Mouse (Mus musculus): ENCODE measurements at regions not wholly inside any gene's neighbourhood (a gene's known extent, or its start where the extent isn't known, plus 50 kb on each side); places are given as distances from the start of the nearest gene placed in this dataset.
"Not testable (repeated sequence)": the region's sequence is repeated elsewhere in the genome, so short reads cannot be mapped to it uniquely, and the experiment has no call there.

DNA sequence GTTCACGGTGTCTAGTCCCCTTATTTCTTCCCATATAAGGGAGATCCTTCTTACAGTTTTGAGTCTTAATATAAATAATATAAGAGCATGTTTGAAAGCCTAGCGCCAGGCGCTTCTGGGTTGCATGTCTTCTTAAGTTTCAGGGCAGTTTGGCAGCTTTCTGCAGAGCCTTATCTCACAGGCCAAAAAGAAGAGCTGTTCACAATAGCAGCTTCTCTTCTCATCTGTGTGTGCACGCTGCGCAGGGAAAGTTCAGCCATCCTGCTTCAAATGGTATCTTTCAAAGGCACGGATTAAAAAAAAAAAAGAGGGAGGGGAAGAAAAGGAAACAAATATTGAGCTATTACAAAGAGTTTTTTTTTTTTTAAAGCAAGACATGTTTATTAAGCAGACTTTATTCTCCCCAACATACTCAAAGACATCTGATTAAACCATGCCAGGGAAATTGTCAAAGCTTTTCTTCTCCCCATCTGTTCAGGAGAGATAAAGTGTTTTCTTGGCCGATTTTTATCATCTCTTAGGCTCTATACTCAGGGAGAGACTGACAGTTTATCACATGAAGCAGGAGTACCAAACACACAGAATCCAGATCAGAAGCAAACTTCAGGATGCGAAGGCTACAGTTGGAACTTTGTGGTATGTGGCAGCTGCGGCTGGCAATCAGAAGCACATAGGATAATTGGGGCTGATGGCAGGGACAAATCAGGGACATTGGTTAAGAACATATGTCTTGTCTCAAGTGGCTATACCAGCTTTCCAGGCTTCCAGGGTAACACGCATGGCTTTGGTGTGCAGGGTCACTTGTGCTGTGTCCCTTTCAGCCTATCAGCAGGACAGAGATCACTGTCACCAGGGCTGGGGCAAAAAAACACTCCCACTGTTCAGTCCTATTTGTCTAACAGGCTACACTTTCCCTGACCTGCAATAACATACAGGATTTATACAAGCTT lies 206.9 kb upstream of the Pfkp start:
- no peak for DNase-seq (ENCODE audit: low spot score)

GRCm38 (mm10) chr13:6837446-6837845 lies 188.9 kb upstream of the Pfkp start:
- no peak for DNase-seq (ENCODE audit: low spot score)

DNA sequence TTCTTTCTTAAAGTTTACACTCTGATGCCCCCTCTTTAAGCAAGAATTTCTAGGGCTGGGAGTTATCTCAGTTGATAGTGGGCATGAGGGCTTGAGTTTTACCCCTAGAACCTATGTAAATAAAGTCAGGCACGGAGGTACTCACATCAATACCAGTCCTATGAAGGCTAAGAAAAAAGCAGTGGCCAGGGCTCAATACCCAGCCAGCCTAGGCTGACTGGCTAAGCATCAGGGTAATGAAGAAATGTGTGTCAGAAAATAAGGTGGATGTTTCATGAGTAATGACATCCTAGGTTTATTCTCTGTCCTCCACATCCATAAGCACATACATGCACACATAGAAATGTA lies 188.5 kb upstream of the Pfkp start:
- no peak for DNase-seq (ENCODE audit: low spot score)

- DNase-seq (ENCODE audit: low spot score), result peak; percentile 60
These were observed 187.9 kb upstream of the Pfkp start for GRCm38 (mm10) chr13:6836351-6837074.

DNA sequence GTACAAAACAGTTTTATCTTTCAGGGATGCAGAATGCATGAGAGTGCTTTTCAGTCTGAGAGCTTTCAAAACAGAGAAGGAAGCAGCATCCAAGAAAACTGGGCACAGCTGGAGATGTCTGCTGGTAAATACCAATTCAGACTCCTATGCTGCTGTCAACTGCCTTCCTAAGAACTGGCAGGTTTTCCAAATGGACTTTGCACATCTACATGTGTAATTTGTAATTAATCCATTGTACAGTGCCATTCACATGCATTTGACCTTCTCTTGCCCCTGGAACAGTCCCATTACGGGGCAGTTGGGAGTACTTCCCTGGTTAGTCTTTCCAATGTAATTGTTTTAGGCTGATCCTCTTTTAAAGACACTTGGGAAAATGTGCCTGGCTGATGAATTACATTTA lies 181.3 kb upstream of the Pfkp start:
- DNase-seq (ENCODE audit: low spot score), result no peak

- no peak for DNase-seq (ENCODE audit: low spot score)
These were observed 180.8 kb upstream of the Pfkp start for GRCm38 (mm10) chr13:6829346-6829745.

GRCm38 (mm10) chr13:6828601-6829330 lies 180.2 kb upstream of the Pfkp start:
- not testable (repeated sequence) for DNase-seq (ENCODE audit: low spot score)

DNA sequence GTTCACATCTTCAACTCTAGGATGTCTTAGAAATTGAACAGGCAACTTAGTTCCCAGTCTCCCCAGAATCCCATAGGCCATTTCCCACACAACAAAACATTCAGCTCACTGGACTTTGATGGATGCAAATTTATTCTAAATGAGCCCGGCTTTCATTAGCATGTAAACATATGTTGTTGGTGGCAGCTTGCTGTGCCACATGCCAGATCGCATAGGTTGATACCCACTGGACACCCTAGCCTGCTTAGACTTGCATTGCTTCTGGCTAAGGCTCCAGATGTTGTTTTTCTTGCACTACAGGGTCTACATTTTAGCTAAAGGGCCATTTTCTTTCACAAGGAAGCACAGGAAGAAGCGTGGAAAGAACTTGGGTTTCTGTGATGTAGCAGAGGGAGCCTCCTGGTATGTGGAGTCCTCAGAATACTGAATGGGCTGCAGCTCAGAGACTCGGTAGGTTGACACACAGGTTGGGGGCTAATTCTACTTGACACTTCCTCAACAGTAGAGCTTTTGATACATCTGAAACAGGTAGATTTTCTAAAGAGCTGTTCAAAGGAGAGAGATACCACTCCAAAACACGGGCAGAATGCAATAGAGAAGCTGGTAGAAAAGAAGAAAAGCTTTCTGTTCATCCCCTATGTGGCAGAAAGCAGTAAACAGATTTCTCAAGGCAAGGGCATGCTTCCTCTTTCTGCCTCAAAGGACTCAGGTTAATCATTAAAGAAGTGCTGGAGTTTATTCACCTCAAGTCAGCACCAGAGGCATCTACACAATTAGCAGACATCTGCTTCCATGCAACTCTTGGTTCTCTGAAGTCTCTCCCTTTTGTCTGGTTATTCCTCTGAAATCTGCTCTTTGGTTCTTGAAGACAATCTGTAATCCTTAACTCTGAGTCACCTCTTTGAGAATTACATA lies 153.9 kb upstream of the Pfkp start:
- no peak for DNase-seq (ENCODE audit: low spot score)

DNA sequence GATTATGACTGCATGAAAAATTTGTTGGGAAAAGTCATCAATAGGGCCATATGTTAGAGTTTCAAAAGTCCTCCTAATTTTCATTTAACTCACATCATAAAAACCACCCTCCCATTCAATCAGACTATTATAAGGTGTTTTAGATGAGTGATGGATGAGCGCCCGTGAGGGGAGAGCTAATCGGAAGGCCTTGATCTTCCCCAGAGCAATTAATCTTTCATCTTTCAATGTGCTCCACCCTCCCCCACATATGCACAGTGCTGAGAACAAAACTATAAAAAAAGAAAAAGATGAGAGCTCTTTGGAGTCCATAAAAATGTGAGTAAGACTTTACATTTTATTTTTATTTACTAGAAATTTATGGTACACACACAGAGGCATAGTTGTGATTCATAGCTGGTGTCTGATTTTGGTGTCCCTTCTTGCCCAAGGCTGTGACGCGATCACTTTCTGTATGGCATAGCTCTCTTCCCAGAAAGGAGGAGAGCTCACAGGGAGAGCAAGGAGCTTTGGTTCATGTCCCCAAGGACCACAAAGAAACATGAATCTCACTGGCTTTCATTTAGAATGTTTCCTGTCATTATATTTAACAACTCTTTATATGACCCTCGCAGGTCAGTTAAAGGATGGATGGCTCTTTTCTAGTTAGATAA lies 119.5 kb upstream of the Pfkp start:
- no peak for DNase-seq (ENCODE audit: low spot score)

- no peak for DNase-seq (ENCODE audit: low spot score)
These were observed 108.6 kb upstream of the Pfkp start for GRCm38 (mm10) chr13:6757151-6757550.

GRCm38 (mm10) chr13:6751599-6751998 lies 103.0 kb upstream of the Pfkp start:
- no peak for DNase-seq (ENCODE audit: low spot score)

DNA sequence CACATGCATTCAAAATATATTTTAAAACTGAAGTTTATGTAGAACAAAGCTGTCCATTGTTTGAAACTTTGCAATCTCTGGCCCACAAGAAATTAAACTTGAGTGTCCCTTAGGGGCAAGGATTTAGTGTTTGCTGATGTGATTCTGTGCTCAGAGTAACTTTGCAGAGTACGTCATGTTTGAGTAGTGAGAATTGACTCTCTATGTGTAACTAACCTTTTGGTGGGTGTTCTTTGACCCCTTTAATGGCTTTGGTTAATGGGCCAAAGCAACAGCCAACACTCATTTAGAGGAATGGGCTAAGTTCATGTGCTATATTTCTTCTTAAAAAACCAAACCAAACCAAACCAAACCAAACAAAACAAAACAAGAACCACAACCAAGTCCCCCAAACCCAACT lies 102.6 kb upstream of the Pfkp start:
- DNase-seq (ENCODE audit: low spot score), result no peak

DNA sequence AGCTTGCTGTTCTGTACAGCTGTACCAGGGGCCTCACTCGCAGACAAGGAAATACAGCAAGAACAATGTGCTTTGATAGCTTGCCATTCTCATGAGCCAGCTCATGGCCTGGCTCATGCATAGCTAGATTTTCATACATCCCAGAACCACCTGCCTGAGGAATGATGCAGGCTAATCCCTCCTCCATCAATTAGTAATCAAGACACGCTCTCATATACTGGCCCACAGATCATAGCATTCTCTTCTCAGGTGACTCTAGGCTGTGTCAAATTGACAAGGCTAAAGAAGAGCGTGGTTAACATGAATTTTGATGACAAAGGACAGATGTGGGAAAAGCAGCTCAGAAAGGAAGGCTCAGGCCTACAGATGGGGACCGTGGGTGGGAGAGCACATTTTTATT lies 93.3 kb upstream of the Pfkp start:
- no peak for DNase-seq (ENCODE audit: low spot score)

DNA sequence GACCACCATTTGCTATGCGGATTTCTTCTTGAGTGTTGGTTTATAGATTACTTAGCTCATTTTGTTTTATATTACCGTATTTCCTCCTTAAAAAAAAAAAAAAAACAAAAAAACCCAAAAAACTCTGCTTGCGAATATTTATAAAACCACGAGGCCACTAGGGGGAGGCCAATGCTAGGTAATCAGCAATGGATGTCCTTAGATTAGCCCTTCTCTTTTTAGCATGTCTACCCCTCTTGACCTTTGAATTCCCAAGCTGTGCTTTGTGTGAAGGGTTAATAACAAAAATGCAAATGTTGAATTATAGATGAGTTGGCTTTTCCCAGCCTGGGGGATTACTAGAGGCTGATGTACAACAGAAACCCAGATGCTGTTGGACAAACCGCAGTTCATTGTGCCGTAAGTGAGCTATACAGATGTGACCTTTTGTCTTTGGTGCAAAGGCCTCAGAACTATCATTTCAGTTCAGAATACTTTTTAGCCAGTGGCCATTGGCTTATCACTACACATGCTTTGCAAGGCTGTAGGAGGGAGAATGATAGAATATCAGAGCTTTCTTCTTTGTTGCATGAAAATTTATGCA lies 88.5 kb upstream of the Pfkp start:
- no peak for DNase-seq (ENCODE audit: low spot score)
